Mouse (Mus musculus): ENCODE measurements around the gene Fat3. TPM values are rescaled to one million over a fixed set of nuclear protein-coding genes. Genes with fewer than 3 reads are reported as not detected.
A peak's percentile ranks its signal among the peaks of the same experiment; 100 is the strongest.

Fat3 gene
- polyA plus RNA-seq, 1 experiment from 2014 or later = 1.2 TPM

GRCm38 (mm10) chr9:16270056-16270767, 230.9 kb downstream of the Fat3 start:
- Histone ChIP-seq H3K27me3 (replicated peaks) (no peaks in the 10 kb centered on the region), H3K4me2 (no peak overlapping the region), H3K4me3 (replicated peaks) (no peak overlapping the region), H3K27ac (no peak overlapping the region), H3K36me3 (no peaks in the 10 kb centered on the region), H3K9me3 (no peaks in the 10 kb centered on the region), H3K4me1 (no peaks in the 10 kb centered on the region), H3K9ac (no peak overlapping the region)
- no peak for ATAC-seq (ENCODE audit: insufficient read depth, low FRiP score, low read depth)
- 61% methylated on average over 4 of the region's 4 CpGs for WGBS

DNA sequence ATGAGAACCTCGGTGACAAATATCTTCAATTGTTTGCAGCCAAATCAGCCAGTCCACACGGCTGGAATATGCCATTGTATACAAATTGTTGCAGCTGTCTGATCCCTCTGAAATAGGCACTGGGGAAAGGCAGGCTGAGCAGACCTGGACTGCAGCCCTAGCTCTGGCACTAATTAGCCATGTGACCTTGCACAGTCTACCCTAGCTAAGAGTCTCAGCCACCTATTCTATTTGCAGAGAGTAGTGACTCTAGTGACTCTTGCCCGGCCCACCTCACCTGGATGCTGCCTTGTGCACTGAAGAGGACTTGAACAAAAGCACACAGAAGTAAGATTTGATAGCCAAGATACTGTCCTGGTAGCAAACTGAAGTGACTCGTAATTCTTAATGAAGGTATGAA, 235.6 kb downstream of the Fat3 start:
- no peak for ATAC-seq (ENCODE audit: insufficient read depth, low FRiP score, low read depth)
- WGBS = 60% methylated on average over 4 of the region's 4 CpGs
- H3K27ac ChIP-seq = no peak overlapping the region

DNA sequence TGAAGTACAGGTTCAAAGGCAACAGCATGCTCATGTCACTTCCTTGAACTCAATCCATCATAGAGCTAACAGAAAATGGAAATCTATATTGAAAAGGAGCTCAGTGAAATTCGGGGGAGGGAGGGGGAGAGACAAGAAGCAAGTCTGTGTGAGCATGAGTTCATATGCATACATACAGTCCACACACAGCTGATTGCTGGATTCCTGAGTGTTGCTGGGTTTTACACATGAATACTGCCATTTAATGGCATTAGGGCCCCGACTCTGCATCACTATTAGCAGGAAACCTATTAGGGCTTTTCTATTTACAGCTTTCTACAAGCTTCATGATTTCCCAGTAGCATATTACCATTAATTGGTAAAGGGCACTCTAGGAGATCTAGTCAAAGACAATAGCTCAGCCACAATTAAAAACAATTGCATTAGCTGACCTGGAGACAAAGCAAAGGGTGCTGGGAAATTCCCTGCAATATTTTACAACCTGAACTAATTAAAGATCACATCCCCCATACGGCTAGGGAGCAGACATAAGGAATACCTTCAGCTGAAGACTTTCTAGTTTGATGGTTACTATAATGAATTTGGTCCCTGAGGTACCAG, 243.7 kb downstream of the Fat3 start:
- no peak overlapping the region for H3K4me3 ChIP-seq (replicated peaks)
- no peak overlapping the region for H3K9ac ChIP-seq
- no peaks in the 10 kb centered on the region for H3K9me3 ChIP-seq
- WGBS = 61% methylated on average over 3 of the region's 3 CpGs
- H3K36me3 ChIP-seq = no peaks in the 10 kb centered on the region
- no peak overlapping the region for H3K4me2 ChIP-seq
- no peak overlapping the region for H3K27ac ChIP-seq
- H3K4me1 ChIP-seq = no peaks in the 10 kb centered on the region
- H3K27me3 ChIP-seq (replicated peaks) = no peaks in the 10 kb centered on the region
- ATAC-seq (ENCODE audit: insufficient read depth, low FRiP score, low read depth) = no peak

More for the DNA sequence above, 235.6 kb downstream of the Fat3 start:
- H3K4me2 ChIP-seq = no peak overlapping the region
- H3K36me3 ChIP-seq = no peaks in the 10 kb centered on the region
- no peaks in the 10 kb centered on the region for H3K9me3 ChIP-seq
- no peak overlapping the region for H3K4me3 ChIP-seq (replicated peaks)
- no peaks in the 10 kb centered on the region for H3K4me1 ChIP-seq
- no peak overlapping the region for H3K9ac ChIP-seq
- H3K27me3 ChIP-seq (replicated peaks) = no peaks in the 10 kb centered on the region

DNA sequence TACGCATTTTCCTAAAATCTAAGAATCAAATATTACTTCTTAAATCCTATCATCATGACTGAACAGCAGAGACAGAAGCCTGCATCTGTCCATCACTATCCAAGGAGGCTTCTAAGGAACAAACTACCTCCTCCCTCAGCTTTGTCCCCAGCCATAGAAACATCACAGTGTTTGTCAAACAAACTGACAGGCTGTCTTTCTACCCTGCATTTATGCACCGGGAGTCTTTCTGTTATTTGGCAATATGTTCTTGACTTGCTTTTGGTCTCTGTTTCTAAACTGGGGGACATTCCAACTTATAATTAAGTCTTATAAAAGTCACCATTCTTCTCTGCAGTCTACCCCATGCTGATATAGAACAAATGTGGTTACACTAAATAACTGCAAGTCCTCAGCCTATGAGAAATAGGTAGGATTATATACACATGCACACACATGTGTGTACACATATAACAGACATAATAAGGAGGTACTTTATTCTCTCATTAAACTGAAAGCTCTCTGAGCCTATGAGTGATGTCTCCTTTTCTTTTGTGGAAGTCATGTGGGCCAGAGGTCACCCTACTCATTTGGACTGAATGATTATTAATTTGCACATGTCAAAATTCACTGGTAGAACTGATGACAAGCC, 244.4 kb downstream of the Fat3 start:
- no peak for ATAC-seq (ENCODE audit: insufficient read depth, low FRiP score, low read depth)
- Histone ChIP-seq H3K4me2 (no peak overlapping the region), H3K27me3 (replicated peaks) (no peaks in the 10 kb centered on the region), H3K4me3 (replicated peaks) (no peak overlapping the region), H3K36me3 (no peaks in the 10 kb centered on the region), H3K9ac (no peak overlapping the region), H3K9me3 (no peaks in the 10 kb centered on the region), H3K4me1 (no peaks in the 10 kb centered on the region), H3K27ac (no peak overlapping the region)
- 70% methylated on average over 2 of the region's 2 CpGs for WGBS

- H3K4me1 ChIP-seq = no peaks in the 10 kb centered on the region
- H3K4me3 ChIP-seq (replicated peaks) = no peak overlapping the region
- no peaks in the 10 kb centered on the region for H3K27me3 ChIP-seq (replicated peaks)
- H3K4me2 ChIP-seq = no peak overlapping the region
- WGBS = 81% methylated on average over 4 of the region's 4 CpGs
- no peak overlapping the region for H3K9ac ChIP-seq
- H3K9me3 ChIP-seq = no peaks in the 10 kb centered on the region
- ATAC-seq (ENCODE audit: insufficient read depth, low FRiP score, low read depth) = no peak
- no peaks in the 10 kb centered on the region for H3K36me3 ChIP-seq
- H3K27ac ChIP-seq = no peak overlapping the region
These were observed 254.3 kb downstream of the Fat3 start for GRCm38 (mm10) chr9:16246741-16247140.

- WGBS = 70% methylated on average over 4 of the region's 4 CpGs
- Histone ChIP-seq H3K4me3 (replicated peaks) (no peak overlapping the region), H3K9me3 (no peaks in the 10 kb centered on the region), H3K4me1 (no peaks in the 10 kb centered on the region), H3K9ac (no peak overlapping the region), H3K36me3 (no peaks in the 10 kb centered on the region), H3K27me3 (replicated peaks) (no peaks in the 10 kb centered on the region), H3K27ac (no peak overlapping the region), H3K4me2 (no peak overlapping the region)
- ATAC-seq (ENCODE audit: insufficient read depth, low FRiP score, low read depth) = no peak
These were observed 269.5 kb downstream of the Fat3 start for GRCm38 (mm10) chr9:16231575-16231974.

- ATAC-seq (ENCODE audit: insufficient read depth, low FRiP score, low read depth) = no peak
These were observed 272.2 kb downstream of the Fat3 start for GRCm38 (mm10) chr9:16228919-16229318.

DNA sequence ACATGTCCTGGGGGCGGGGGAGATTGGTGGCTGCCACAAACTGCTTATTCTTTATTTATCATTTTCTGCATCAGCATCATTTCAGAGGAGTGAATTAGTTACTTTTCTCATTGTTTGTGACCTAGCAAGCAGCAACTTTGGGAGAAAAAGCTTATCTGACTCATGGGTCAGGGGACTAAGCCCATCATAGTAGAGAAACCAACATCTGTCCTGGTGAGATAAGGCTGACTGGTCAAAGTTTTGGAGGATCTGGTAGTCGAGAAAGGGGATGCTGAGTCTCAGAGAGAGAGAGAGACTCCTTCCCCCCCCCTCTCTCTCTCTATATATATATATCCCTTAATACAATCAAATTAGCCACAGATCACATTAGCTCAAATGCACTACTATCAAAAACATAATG, 273.7 kb downstream of the Fat3 start:
- ATAC-seq (ENCODE audit: insufficient read depth, low FRiP score, low read depth) = no peak
- H3K4me3 ChIP-seq (replicated peaks) = no peak overlapping the region
- WGBS = 54% methylated on average over 2 of the region's 2 CpGs
- no peak overlapping the region for H3K9ac ChIP-seq
- H3K4me2 ChIP-seq = no peak overlapping the region
- H3K27me3 ChIP-seq (replicated peaks) = no peaks in the 10 kb centered on the region
- no peaks in the 10 kb centered on the region for H3K9me3 ChIP-seq
- no peak overlapping the region for H3K27ac ChIP-seq
- H3K36me3 ChIP-seq = no peaks in the 10 kb centered on the region
- H3K4me1 ChIP-seq = no peaks in the 10 kb centered on the region

More at GRCm38 (mm10) chr9:16228919-16229318, 272.2 kb downstream of the Fat3 start:
- Histone ChIP-seq H3K4me3 (replicated peaks) (no peak overlapping the region), H3K9ac (no peak overlapping the region), H3K27me3 (replicated peaks) (no peaks in the 10 kb centered on the region), H3K9me3 (no peaks in the 10 kb centered on the region), H3K4me1 (no peaks in the 10 kb centered on the region), H3K27ac (no peak overlapping the region), H3K4me2 (no peak overlapping the region), H3K36me3 (no peaks in the 10 kb centered on the region)
- 75% methylated on average over 5 of the region's 5 CpGs for WGBS

DNA sequence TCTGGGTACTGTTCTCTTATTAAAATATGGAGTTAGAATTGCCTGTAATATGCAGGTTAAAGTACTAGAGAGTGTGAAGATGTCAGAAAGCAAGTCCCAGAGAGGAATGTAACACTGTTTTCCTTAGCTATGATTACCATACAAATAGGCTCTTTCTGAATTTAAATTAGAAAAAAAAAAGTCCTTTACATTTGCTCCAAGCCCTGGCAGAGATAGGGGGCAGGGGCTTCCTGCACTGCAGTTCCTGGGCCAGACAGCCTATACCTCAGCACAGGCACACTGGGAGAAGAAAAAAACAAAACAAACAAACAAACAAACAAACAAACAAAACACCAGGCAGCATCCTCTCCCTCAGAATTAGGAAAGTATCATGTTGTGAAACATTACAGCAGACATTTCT, 274.5 kb downstream of the Fat3 start:
- no peaks in the 10 kb centered on the region for H3K9me3 ChIP-seq
- H3K36me3 ChIP-seq = no peaks in the 10 kb centered on the region

GRCm38 (mm10) chr9:16221885-16222284, 279.2 kb downstream of the Fat3 start:
- H3K9me3 ChIP-seq = no peaks in the 10 kb centered on the region
- H3K4me2 ChIP-seq = no peak overlapping the region
- H3K36me3 ChIP-seq = no peaks in the 10 kb centered on the region
- no peaks in the 10 kb centered on the region for H3K27me3 ChIP-seq (replicated peaks)
- H3K27ac ChIP-seq = no peak overlapping the region
- 70% methylated on average over 5 of the region's 5 CpGs for WGBS
- no peak for ATAC-seq (ENCODE audit: insufficient read depth, low FRiP score, low read depth)
- no peaks in the 10 kb centered on the region for H3K4me1 ChIP-seq
- no peak overlapping the region for H3K4me3 ChIP-seq (replicated peaks)
- no peak overlapping the region for H3K9ac ChIP-seq

More for the DNA sequence above, 274.5 kb downstream of the Fat3 start:
- Histone ChIP-seq H3K9ac (no peak overlapping the region), H3K4me3 (replicated peaks) (no peak overlapping the region), H3K27me3 (replicated peaks) (no peaks in the 10 kb centered on the region), H3K27ac (no peak overlapping the region), H3K4me1 (no peaks in the 10 kb centered on the region), H3K4me2 (no peak overlapping the region)
- ATAC-seq (ENCODE audit: insufficient read depth, low FRiP score, low read depth) = no peak

GRCm38 (mm10) chr9:16216235-16216634, 284.9 kb downstream of the Fat3 start:
- H3K9me3 ChIP-seq = no peaks in the 10 kb centered on the region
- H3K4me1 ChIP-seq = 0 out of 2 replicates have a peak, but pooled peaks cover 3% of the 10 kb centered on the region
- 60% methylated on average over 6 of the region's 6 CpGs for WGBS
- no peaks in the 10 kb centered on the region for H3K27me3 ChIP-seq (replicated peaks)
- no peak overlapping the region for H3K4me2 ChIP-seq
- H3K9ac ChIP-seq = no peak overlapping the region
- H3K27ac ChIP-seq = 0 out of 2 replicates have a peak overlapping the region, but pooled peaks have one; percentile 6
- ATAC-seq (ENCODE audit: insufficient read depth, low FRiP score, low read depth) = no peak
- H3K4me3 ChIP-seq (replicated peaks) = no peak overlapping the region
- H3K36me3 ChIP-seq = no peaks in the 10 kb centered on the region

All from stomach, embryonic 15.5 days (tissue).